Mouse (Mus musculus): ENCODE data around the gene Cyb561. TPM values are rescaled to one million over a fixed set of nuclear protein-coding genes. Genes with fewer than 3 reads are reported as not detected.

Gene Cyb561
- polyA plus RNA-seq, 1 experiment, result 2.7 TPM

- H3ac ChIP-seq (ENCODE audit: control insufficient read depth, insufficient read length, low read depth), result no peak overlapping the region
- peaks cover 9% of the 10 kb centered on the region for H3K27me3 ChIP-seq (ENCODE audit: control insufficient read depth, insufficient read depth, insufficient read length)
- no peak overlapping the region for H3K4me3 ChIP-seq (ENCODE audit: insufficient read depth, poor library complexity, severe bottlenecking)
- H3K36me3 ChIP-seq (ENCODE audit: control insufficient read depth, insufficient read depth), result no peaks in the 10 kb centered on the region
- no peaks in the 10 kb centered on the region for H3K79me2 ChIP-seq (ENCODE audit: control insufficient read depth, insufficient read depth)
- H3K79me3 ChIP-seq (ENCODE audit: low read depth), result no peaks in the 10 kb centered on the region
- no peak for TF ChIP-seq FOSL1 (IDR thresholded peaks at IDR 0.05; ENCODE audit: insufficient read depth, low read length, poor library complexity, severe bottlenecking)
Observed at GRCm38 (mm10) chr11:105987446-105987845, 34.3 kb upstream of the Cyb561 start.

- TF ChIP-seq MYOD1 (IDR thresholded peaks at IDR 0.05; ENCODE audit: control insufficient read depth, insufficient read length, low read depth), result no peak
- no peak for TF ChIP-seq CTCF (IDR thresholded peaks at IDR 0.05; ENCODE audit: control insufficient read depth, insufficient read depth, insufficient read length)
- TF ChIP-seq CEBPB (IDR thresholded peaks at IDR 0.05; ENCODE audit: low read depth), result no peak
- TF ChIP-seq USF1 (IDR thresholded peaks at IDR 0.05; ENCODE audit: low read depth), result no peak
- no peak for TF ChIP-seq FOSL1 (IDR thresholded peaks at IDR 0.05; ENCODE audit: insufficient read depth, low read length, poor library complexity, severe bottlenecking)
- TF ChIP-seq MYOG (IDR thresholded peaks at IDR 0.05; ENCODE audit: control insufficient read depth, extremely low read depth, insufficient read length), result no peak
- no peak for TF ChIP-seq MAX (IDR thresholded peaks at IDR 0.05)
Observed at GRCm38 (mm10) chr11:105984452-105984851, 31.3 kb upstream of the Cyb561 start.

GRCm38 (mm10) chr11:105978634-105979033 lies 25.5 kb upstream of the Cyb561 start:
- no peaks in the 10 kb centered on the region for H3K79me2 ChIP-seq (ENCODE audit: control insufficient read depth, insufficient read depth)
- no peaks in the 10 kb centered on the region for H3K79me3 ChIP-seq (ENCODE audit: low read depth)
- no peak overlapping the region for H3K4me3 ChIP-seq (ENCODE audit: insufficient read depth, poor library complexity, severe bottlenecking)
- H3K27me3 ChIP-seq (ENCODE audit: control insufficient read depth, insufficient read depth, insufficient read length), result peaks cover 7% of the 10 kb centered on the region
- TF ChIP-seq CEBPB (IDR thresholded peaks at IDR 0.05; ENCODE audit: low read depth) (no peak), MYOG (IDR thresholded peaks at IDR 0.05; ENCODE audit: control insufficient read depth, extremely low read depth, insufficient read length) (no peak), MYOD1 (IDR thresholded peaks at IDR 0.05; ENCODE audit: control insufficient read depth, insufficient read length, low read depth) (no peak), MAX (IDR thresholded peaks at IDR 0.05) (no peak), USF1 (IDR thresholded peaks at IDR 0.05; ENCODE audit: low read depth) (no peak), CTCF (IDR thresholded peaks at IDR 0.05; ENCODE audit: control insufficient read depth, insufficient read depth, insufficient read length) (no peak), FOSL1 (IDR thresholded peaks at IDR 0.05; ENCODE audit: insufficient read depth, low read length, poor library complexity, severe bottlenecking) (no peak)
- H3K36me3 ChIP-seq (ENCODE audit: control insufficient read depth, insufficient read depth), result no peaks in the 10 kb centered on the region
- H3ac ChIP-seq (ENCODE audit: control insufficient read depth, insufficient read length, low read depth), result no peak overlapping the region

More at GRCm38 (mm10) chr11:105984452-105984851, 31.3 kb upstream of the Cyb561 start:
- no peaks in the 10 kb centered on the region for H3K36me3 ChIP-seq (ENCODE audit: control insufficient read depth, insufficient read depth)
- H3K4me3 ChIP-seq (ENCODE audit: insufficient read depth, poor library complexity, severe bottlenecking), result no peak overlapping the region
- H3K79me3 ChIP-seq (ENCODE audit: low read depth), result no peaks in the 10 kb centered on the region
- H3ac ChIP-seq (ENCODE audit: control insufficient read depth, insufficient read length, low read depth), result no peak overlapping the region
- H3K79me2 ChIP-seq (ENCODE audit: control insufficient read depth, insufficient read depth), result no peaks in the 10 kb centered on the region
- peaks cover 7% of the 10 kb centered on the region for H3K27me3 ChIP-seq (ENCODE audit: control insufficient read depth, insufficient read depth, insufficient read length)

- Histone ChIP-seq H3K36me3 (ENCODE audit: control insufficient read depth, insufficient read depth) (no peaks in the 10 kb centered on the region), H3K79me3 (ENCODE audit: low read depth) (no peaks in the 10 kb centered on the region), H3K4me3 (ENCODE audit: insufficient read depth, poor library complexity, severe bottlenecking) (no peak overlapping the region), H3K79me2 (ENCODE audit: control insufficient read depth, insufficient read depth) (no peaks in the 10 kb centered on the region), H3ac (ENCODE audit: control insufficient read depth, insufficient read length, low read depth) (no peak overlapping the region), H3K27me3 (ENCODE audit: control insufficient read depth, insufficient read depth, insufficient read length) (peaks cover 7% of the 10 kb centered on the region)
- TF ChIP-seq MYOG (IDR thresholded peaks at IDR 0.05; ENCODE audit: control insufficient read depth, extremely low read depth, insufficient read length) (no peak), MAX (IDR thresholded peaks at IDR 0.05) (no peak), MYOD1 (IDR thresholded peaks at IDR 0.05; ENCODE audit: control insufficient read depth, insufficient read length, low read depth) (no peak), CEBPB (IDR thresholded peaks at IDR 0.05; ENCODE audit: low read depth) (no peak), CTCF (IDR thresholded peaks at IDR 0.05; ENCODE audit: control insufficient read depth, insufficient read depth, insufficient read length) (no peak), FOSL1 (IDR thresholded peaks at IDR 0.05; ENCODE audit: insufficient read depth, low read length, poor library complexity, severe bottlenecking) (no peak), USF1 (IDR thresholded peaks at IDR 0.05; ENCODE audit: low read depth) (no peak)
Observed at GRCm38 (mm10) chr11:105978232-105978631, 25.1 kb upstream of the Cyb561 start.

GRCm38 (mm10) chr11:105975636-105976035 lies 22.5 kb upstream of the Cyb561 start:
- Histone ChIP-seq H3K27me3 (ENCODE audit: control insufficient read depth, insufficient read depth, insufficient read length) (peaks cover 20% of the 10 kb centered on the region), H3K4me3 (ENCODE audit: insufficient read depth, poor library complexity, severe bottlenecking) (no peak overlapping the region)
- no peak for TF ChIP-seq FOSL1 (IDR thresholded peaks at IDR 0.05; ENCODE audit: insufficient read depth, low read length, poor library complexity, severe bottlenecking)
- no peak for TF ChIP-seq USF1 (IDR thresholded peaks at IDR 0.05; ENCODE audit: low read depth)
- TF ChIP-seq MYOD1 (IDR thresholded peaks at IDR 0.05; ENCODE audit: control insufficient read depth, insufficient read length, low read depth), result no peak
- TF ChIP-seq MYOG (IDR thresholded peaks at IDR 0.05; ENCODE audit: control insufficient read depth, extremely low read depth, insufficient read length), result no peak
- no peak for TF ChIP-seq CEBPB (IDR thresholded peaks at IDR 0.05; ENCODE audit: low read depth)
- TF ChIP-seq MAX (IDR thresholded peaks at IDR 0.05), result no peak
- no peak for TF ChIP-seq CTCF (IDR thresholded peaks at IDR 0.05; ENCODE audit: control insufficient read depth, insufficient read depth, insufficient read length)

GRCm38 (mm10) chr11:105975050-105975449 lies 21.9 kb upstream of the Cyb561 start:
- TF ChIP-seq MYOG (IDR thresholded peaks at IDR 0.05; ENCODE audit: control insufficient read depth, extremely low read depth, insufficient read length) (no peak), MYOD1 (IDR thresholded peaks at IDR 0.05; ENCODE audit: control insufficient read depth, insufficient read length, low read depth) (no peak), FOSL1 (IDR thresholded peaks at IDR 0.05; ENCODE audit: insufficient read depth, low read length, poor library complexity, severe bottlenecking) (no peak), CTCF (IDR thresholded peaks at IDR 0.05; ENCODE audit: control insufficient read depth, insufficient read depth, insufficient read length) (no peak), USF1 (IDR thresholded peaks at IDR 0.05; ENCODE audit: low read depth) (no peak), MAX (IDR thresholded peaks at IDR 0.05) (no peak), CEBPB (IDR thresholded peaks at IDR 0.05; ENCODE audit: low read depth) (no peak)
- Histone ChIP-seq H3K79me3 (ENCODE audit: low read depth) (no peaks in the 10 kb centered on the region), H3K27me3 (ENCODE audit: control insufficient read depth, insufficient read depth, insufficient read length) (peaks cover 18% of the 10 kb centered on the region)

More at GRCm38 (mm10) chr11:105975636-105976035, 22.5 kb upstream of the Cyb561 start:
- Histone ChIP-seq H3K36me3 (ENCODE audit: control insufficient read depth, insufficient read depth) (no peaks in the 10 kb centered on the region), H3K79me2 (ENCODE audit: control insufficient read depth, insufficient read depth) (no peaks in the 10 kb centered on the region), H3K79me3 (ENCODE audit: low read depth) (no peaks in the 10 kb centered on the region), H3ac (ENCODE audit: control insufficient read depth, insufficient read length, low read depth) (no peak overlapping the region)

More at GRCm38 (mm10) chr11:105975050-105975449, 21.9 kb upstream of the Cyb561 start:
- Histone ChIP-seq H3K36me3 (ENCODE audit: control insufficient read depth, insufficient read depth) (no peaks in the 10 kb centered on the region), H3K79me2 (ENCODE audit: control insufficient read depth, insufficient read depth) (no peaks in the 10 kb centered on the region), H3ac (ENCODE audit: control insufficient read depth, insufficient read length, low read depth) (no peak overlapping the region), H3K4me3 (ENCODE audit: insufficient read depth, poor library complexity, severe bottlenecking) (no peak overlapping the region)
